Mouse (Mus musculus) testis, adult 2 months (tissue): ENCODE measurements at regions not wholly inside any gene's neighbourhood (a gene's known extent, or its start where the extent isn't known, plus 50 kb on each side); places are given as distances from the start of the nearest gene placed in this dataset.

Experiments used
- CTCF ChIP-seq: fragments of 200-500 bp; IDR thresholded peaks from 2 replicates; pipeline ENCODE4 v1.5.1; 2012; ENCODE audit warnings: low read depth, mild to moderate bottlenecking, inconsistent platforms, low read length, moderate library complexity; ENCODE audit not compliant: control insufficient read depth, insufficient read depth, insufficient replicate concordance
- POLR2A ChIP-seq: fragments of 200-500 bp; IDR thresholded peaks from 2 replicates; pipeline ENCODE4 v1.6.1; 2012; ENCODE audit warnings: low read depth, mild to moderate bottlenecking, inconsistent platforms, low read length, moderate library complexity; ENCODE audit not compliant: control insufficient read depth

DNA sequence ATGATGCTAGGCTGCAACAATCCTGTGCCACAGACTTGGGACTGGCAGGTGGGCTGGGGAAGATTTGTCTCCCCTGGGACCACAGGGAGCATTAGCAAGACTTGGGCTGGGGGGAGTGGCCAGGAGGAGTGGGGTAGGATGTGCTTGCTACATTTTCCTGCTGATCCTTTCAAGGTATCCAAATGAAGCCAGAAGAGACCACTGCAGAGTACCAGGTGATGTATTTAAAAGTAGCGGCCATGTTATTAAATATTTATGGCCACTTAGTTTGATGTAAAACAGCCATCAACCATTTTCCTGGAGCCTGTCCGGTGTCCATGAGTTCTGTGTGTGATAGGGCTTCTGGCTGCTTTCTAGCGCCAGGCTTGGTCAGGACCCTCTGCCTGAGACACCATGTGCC is 220.3 kb upstream of the Prok2 start:
- TF ChIP-seq CTCF: no peak
- no peak for TF ChIP-seq POLR2A
